Mouse (Mus musculus) neural tube, embryonic 15.5 days (tissue): ENCODE measurements around the gene Nav3. TPM values are rescaled to one million over a fixed set of nuclear protein-coding genes. Genes with fewer than 3 reads are reported as not detected.

Experiments
- ATAC-seq: fragments of 200-750 bp; cut with Nextera tagmentation; 2 replicates; pipeline ENCODE4 v1.8.0; 2017; ENCODE audit warnings: mild to moderate bottlenecking, moderate TSS enrichment, moderate library complexity; ENCODE audit not compliant: low FRiP score
- H3K27ac ChIP-seq: fragments of 300-500 bp; sonication (generic); replicated peaks from 2 replicates; pipeline ENCODE4 v1.5.1; 2015; ENCODE audit warnings: mild to moderate bottlenecking, inconsistent platforms
- H3K27me3 ChIP-seq: fragments of 300-500 bp; sonication (generic); replicated peaks from 2 replicates; pipeline ENCODE4 v1.6.1; 2015; ENCODE audit warnings: inconsistent platforms
- H3K36me3 ChIP-seq: fragments of 300-500 bp; sonication (generic); 2 replicates; pipeline ENCODE4 v1.6.1; 2015; ENCODE audit warnings: inconsistent platforms
- H3K4me1 ChIP-seq: fragments of 300-500 bp; sonication (generic); 2 replicates; pipeline ENCODE4 v1.6.1; 2015; ENCODE audit warnings: inconsistent platforms
- H3K4me2 ChIP-seq: fragments of 300-500 bp; sonication (generic); 2 replicates; pipeline ENCODE4 v1.6.1; 2015; ENCODE audit warnings: inconsistent platforms, mild to moderate bottlenecking, moderate library complexity
- H3K4me3 ChIP-seq: fragments of 300-500 bp; sonication (generic); replicated peaks from 2 replicates; pipeline ENCODE4 v1.5.1; 2015; ENCODE audit warnings: mild to moderate bottlenecking, inconsistent platforms
- H3K9ac ChIP-seq: fragments of 300-500 bp; sonication (generic); replicated peaks from 2 replicates; pipeline ENCODE4 v1.6.1; 2015; ENCODE audit warnings: mild to moderate bottlenecking, inconsistent platforms
- H3K9me3 ChIP-seq: fragments of 300-500 bp; sonication (generic); replicated peaks from 2 replicates; pipeline ENCODE4 v1.6.1; 2016; ENCODE audit warnings: inconsistent platforms
- WGBS: fragments of 180-500 bp; shearing (Covaris S2); methylation state at CpG from one replicate; pipeline ENCODE4 v1.1.7; 2015; ENCODE audit warnings: mixed read lengths; 5-methylcytosine and 5-hydroxymethylcytosine counted together
- polyA plus RNA-seq: library from polyadenylated mRNA; unstranded; fragments of >200 nt; fragmentation: Nextera tagmentation; extraction: Ambion mirVana; gene quantifications from 2 replicates; pipeline ENCODE4 v1.2.1, GENCODE M21; 2015

Nav3 gene
- polyA plus RNA-seq, 1 experiment from 2014 or later = 24.3 TPM

DNA sequence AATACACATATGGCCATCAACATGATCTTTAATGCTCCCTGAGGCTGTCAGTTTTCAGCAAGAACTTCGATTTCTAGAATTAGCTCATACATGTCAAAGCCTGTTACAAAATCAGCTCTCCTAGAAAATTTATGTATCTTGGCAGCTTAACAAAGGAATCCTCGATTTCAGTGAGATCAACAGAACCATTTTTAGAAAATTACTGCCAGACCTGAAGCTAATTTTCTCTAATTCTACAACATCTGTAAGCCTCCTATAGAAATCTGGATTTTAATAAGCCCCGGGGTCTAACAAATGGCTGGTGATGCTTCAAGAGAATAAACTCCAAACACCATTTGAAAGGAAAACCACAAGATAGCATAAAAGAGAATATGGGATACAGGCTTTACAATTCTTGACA lies 659.0 kb downstream of the Nav3 start:
- ATAC-seq = no peak
- H3K4me1 ChIP-seq = no peaks in the 10 kb centered on the region
- no peaks in the 10 kb centered on the region for H3K27me3 ChIP-seq
- no peaks in the 10 kb centered on the region for H3K36me3 ChIP-seq
- no peak overlapping the region for H3K4me3 ChIP-seq
- H3K4me2 ChIP-seq = no peak overlapping the region
- H3K9ac ChIP-seq = no peak overlapping the region
- H3K27ac ChIP-seq = no peak overlapping the region
- 47% methylated on average over 3 of the region's 3 CpGs for WGBS
- H3K9me3 ChIP-seq = no peaks in the 10 kb centered on the region

DNA sequence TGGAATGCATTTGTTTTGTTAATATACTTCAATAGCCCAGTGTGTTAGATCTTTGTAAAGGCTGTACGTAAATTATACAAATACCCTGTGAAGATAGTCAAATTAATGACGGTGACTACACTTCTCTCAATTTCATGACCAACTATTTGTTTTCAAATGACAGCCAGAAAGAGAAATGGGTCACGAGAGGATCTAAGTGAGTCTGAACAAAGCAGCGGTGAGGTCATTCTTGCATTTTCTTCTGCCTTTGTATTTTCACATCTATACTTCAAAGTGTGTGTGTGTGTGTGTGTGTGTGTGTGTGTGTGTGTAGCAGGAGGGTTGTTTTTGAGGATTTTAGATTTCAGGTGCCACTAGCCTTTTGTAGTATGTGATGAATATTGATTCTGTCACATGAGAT lies 662.5 kb downstream of the Nav3 start:
- Histone ChIP-seq H3K4me2 (no peak overlapping the region), H3K9ac (no peak overlapping the region), H3K27me3 (no peaks in the 10 kb centered on the region), H3K4me1 (no peaks in the 10 kb centered on the region), H3K27ac (no peak overlapping the region), H3K4me3 (no peak overlapping the region), H3K36me3 (no peaks in the 10 kb centered on the region), H3K9me3 (no peaks in the 10 kb centered on the region)
- 52% methylated on average over 4 of the region's 4 CpGs for WGBS
- no peak for ATAC-seq

DNA sequence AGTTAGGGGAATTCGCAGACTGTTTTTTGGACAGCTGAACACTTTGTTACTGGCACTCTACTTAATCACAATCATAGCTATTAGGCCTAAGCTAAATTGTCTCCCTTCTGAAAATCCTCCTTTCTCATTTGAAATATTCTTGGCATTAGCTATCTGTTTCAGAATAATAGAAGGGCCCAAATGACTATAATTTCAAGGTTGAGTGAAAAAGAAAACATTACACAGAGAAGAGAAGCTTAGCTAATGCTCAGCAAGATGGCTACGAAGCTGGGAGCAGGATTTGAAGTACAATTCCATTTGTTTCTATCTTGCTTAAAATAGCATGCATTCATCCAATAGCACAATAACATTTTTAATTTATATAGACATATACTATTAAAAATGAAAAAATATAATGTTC lies 667.3 kb downstream of the Nav3 start:
- Histone ChIP-seq H3K27ac (no peak overlapping the region), H3K36me3 (no peaks in the 10 kb centered on the region), H3K27me3 (no peaks in the 10 kb centered on the region), H3K4me2 (no peak overlapping the region), H3K9ac (no peak overlapping the region), H3K4me3 (no peak overlapping the region), H3K9me3 (no peaks in the 10 kb centered on the region), H3K4me1 (no peaks in the 10 kb centered on the region)
- WGBS = 82% methylated on average over 2 of the region's 2 CpGs
- ATAC-seq = no peak

DNA sequence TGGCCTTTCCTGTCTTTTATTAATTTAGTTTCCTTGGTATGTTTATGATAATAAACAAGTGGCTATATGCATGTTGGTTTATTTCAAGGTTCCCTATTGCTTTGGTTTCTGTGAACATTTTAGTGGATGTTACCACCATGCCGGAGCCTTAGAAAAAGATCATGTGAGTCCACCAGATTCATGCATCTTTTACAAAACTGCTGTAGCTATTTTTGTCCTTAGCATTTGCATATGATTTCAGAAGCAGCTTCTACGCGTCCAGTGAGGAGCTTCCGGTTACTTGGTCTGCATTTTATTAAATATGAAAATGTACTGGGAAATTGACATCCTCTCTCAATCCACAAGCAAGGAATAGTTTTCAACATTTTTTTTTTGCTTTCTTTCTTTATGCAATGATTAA lies 676.9 kb downstream of the Nav3 start:
- Histone ChIP-seq H3K36me3 (no peaks in the 10 kb centered on the region), H3K4me3 (no peak overlapping the region), H3K4me2 (no peak overlapping the region), H3K9ac (no peak overlapping the region), H3K27me3 (no peaks in the 10 kb centered on the region), H3K4me1 (no peaks in the 10 kb centered on the region), H3K27ac (no peak overlapping the region), H3K9me3 (no peaks in the 10 kb centered on the region)
- ATAC-seq = no peak
- 90% methylated on average over 4 of the region's 4 CpGs for WGBS

DNA sequence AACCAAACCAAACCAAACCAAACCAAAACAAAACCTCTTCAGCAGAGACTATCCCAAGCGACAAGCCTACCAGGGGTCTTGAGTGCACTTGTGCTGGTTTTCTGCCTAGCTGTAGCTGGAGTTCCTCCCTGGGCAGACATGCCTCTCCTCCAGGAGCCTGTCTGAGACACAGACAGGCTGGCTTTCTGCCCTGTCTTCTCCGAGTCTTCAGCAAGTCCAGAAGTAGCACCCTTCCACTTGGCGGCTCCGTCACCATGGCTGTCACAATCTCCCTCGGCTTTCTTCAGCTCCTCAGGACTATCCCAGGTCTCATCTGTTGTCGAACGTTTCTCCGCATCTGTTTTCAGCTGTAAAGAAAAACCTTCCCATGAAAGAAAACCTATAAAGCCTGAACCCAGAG lies 686.9 kb downstream of the Nav3 start:
- Histone ChIP-seq H3K36me3 (peaks cover 6% of the 10 kb centered on the region; the same call in 1 of the 2 replicates), H3K27me3 (no peaks in the 10 kb centered on the region), H3K4me2 (no peak overlapping the region), H3K4me3 (no peak overlapping the region), H3K9me3 (no peaks in the 10 kb centered on the region), H3K4me1 (no peaks in the 10 kb centered on the region), H3K9ac (no peak overlapping the region), H3K27ac (no peak overlapping the region)
- WGBS = 92% methylated on average over 8 of the region's 8 CpGs
- ATAC-seq = no peak

DNA sequence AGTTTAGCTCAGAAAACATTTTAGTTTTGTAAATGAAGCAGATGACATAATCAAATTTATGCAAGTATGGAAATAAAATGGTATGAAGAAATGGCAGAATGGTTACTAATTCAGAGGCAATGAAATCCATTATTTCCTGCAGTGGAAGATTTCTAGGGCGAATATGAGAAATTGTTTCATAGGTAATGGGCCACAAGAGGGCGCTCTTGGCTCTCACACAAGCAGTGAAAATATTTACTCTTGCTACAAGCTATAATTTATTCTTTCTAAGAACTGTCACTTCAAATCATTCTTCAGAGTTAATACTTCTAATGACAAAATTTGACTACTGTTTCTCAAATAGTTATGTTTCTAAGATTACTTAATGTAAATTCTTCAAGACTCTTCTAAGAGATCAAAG lies 690.4 kb downstream of the Nav3 start:
- Histone ChIP-seq H3K9me3 (no peaks in the 10 kb centered on the region), H3K9ac (no peak overlapping the region), H3K4me2 (no peak overlapping the region), H3K27ac (no peak overlapping the region), H3K4me3 (no peak overlapping the region), H3K27me3 (no peaks in the 10 kb centered on the region), H3K36me3 (peaks cover 6% of the 10 kb centered on the region; the same call in 1 of the 2 replicates), H3K4me1 (no peaks in the 10 kb centered on the region)
- 5% methylated on average over 2 of the region's 2 CpGs for WGBS
- ATAC-seq = no peak

DNA sequence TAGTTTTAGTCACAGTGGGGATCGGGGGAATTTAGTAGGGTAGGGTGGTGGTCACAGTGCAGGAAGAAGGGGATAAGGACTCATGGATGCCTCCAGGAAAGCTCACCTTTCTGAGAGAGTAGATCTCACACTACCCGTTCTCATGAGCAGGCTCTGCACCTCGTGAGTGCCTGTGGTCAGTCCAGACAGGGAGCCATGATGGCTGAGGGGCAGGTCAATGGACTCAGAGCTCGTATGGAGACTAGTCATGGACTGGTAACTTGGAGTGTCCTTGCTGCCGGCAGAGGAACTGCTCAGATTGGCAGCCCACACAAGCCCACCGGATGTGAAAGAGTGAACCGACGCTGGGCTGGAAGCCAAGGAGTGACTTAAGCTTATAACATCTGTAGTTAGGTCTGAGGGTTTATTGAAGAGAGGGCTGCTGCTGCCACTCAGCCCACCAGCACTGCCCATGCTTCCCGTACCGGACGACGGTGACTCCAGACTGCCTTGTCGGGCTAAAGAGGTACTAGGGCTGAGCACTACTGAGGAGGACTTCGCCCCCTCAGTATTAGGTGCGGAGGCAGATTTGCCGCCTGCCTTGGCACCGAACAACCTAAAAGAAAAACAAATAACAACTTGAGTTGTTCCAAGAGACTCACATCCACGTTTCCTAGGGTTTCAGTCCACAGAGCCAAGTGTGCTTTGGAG lies 691.4 kb downstream of the Nav3 start:
- Histone ChIP-seq H3K27ac (no peak overlapping the region), H3K4me2 (no peak overlapping the region), H3K36me3 (peaks cover 6% of the 10 kb centered on the region; the same call in 1 of the 2 replicates), H3K4me1 (no peaks in the 10 kb centered on the region), H3K9ac (no peak overlapping the region), H3K4me3 (no peak overlapping the region), H3K27me3 (no peaks in the 10 kb centered on the region), H3K9me3 (no peaks in the 10 kb centered on the region)
- peak; percentile 28 for ATAC-seq
- 86% methylated on average over 18 of the region's 18 CpGs for WGBS

DNA sequence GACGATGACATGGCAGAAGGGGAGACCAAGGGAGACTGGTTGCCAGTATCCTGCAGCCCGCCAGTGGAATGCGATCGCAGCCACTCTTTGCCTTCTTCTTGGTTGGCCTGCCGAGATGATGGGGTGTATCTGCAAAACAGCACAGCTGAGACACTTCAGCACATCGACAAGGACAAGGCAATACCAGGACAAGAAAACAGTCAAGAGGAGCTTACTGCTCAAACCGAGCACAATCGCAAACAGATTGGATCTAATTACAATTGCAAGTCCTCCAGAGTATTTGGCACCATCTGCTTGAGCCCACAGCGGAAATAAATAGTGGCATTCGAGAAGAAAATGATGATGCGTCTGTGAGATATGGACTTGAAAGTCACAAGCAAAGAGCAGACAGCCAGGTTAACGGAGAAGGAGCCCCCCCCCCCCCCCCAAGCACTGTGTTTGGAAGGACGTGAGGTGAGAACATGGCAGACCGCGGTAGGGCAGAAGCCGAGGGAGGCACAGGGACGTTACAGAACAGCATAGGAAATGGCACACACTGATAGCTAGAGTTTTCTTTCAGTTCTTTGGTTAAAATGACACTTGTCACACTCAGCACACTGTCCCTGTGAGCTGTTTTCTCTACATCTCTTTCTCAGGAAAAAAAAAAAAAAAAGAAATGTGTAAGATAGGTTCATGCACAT lies 696.9 kb downstream of the Nav3 start:
- Histone ChIP-seq H3K4me1 (no peaks in the 10 kb centered on the region), H3K4me2 (no peak overlapping the region), H3K27me3 (no peaks in the 10 kb centered on the region), H3K9ac (no peak overlapping the region), H3K4me3 (no peak overlapping the region), H3K27ac (peak overlapping the region; percentile 42), H3K36me3 (no peaks in the 10 kb centered on the region), H3K9me3 (no peaks in the 10 kb centered on the region)
- ATAC-seq = peak; percentile 65; the same call in 1 of the 2 replicates
- 60% methylated on average over 17 of the region's 17 CpGs for whole genome bisulfite sequencing

DNA sequence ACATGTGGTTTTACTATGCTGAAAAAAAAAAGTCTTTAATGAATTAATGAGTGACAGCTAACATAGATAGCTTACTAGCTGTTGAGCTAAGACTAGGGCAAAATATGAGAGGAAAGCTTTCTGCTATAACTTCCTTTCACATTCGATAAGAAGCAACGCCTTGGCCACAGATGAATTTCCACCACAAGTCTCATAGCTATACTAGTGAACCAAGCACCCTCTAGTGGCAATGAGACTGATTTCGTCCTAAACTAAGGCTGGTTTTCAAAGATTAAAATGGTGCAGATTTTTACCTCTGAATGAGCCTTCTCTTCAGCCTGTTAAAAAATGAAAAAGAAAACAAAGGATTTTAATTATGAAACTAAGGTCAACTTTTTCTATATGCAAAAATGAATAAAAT lies 709.1 kb downstream of the Nav3 start:
- Histone ChIP-seq H3K4me2 (no peak overlapping the region), H3K4me3 (no peak overlapping the region), H3K27me3 (no peaks in the 10 kb centered on the region), H3K27ac (no peak overlapping the region), H3K4me1 (no peaks in the 10 kb centered on the region), H3K36me3 (peaks cover 13% of the 10 kb centered on the region), H3K9ac (no peak overlapping the region), H3K9me3 (no peaks in the 10 kb centered on the region)
- 0 out of 2 replicates have a peak, but pooled peaks have one; percentile 45 for ATAC-seq
- 44% methylated on average over 3 of the region's 3 CpGs for WGBS

GRCm38 (mm10) chr10:109741664-109742063 lies 714.3 kb downstream of the Nav3 start:
- Histone ChIP-seq H3K4me1 (no peaks in the 10 kb centered on the region), H3K36me3 (peaks cover 13% of the 10 kb centered on the region), H3K27me3 (no peaks in the 10 kb centered on the region), H3K4me3 (no peak overlapping the region), H3K9ac (no peak overlapping the region), H3K9me3 (no peaks in the 10 kb centered on the region), H3K4me2 (no peak overlapping the region), H3K27ac (no peak overlapping the region)
- ATAC-seq = no peak
- 62% methylated on average over 2 of the region's 2 CpGs for WGBS

GRCm38 (mm10) chr10:109740326-109740725 lies 715.7 kb downstream of the Nav3 start:
- 40% methylated on average over 3 of the region's 3 CpGs for WGBS
- Histone ChIP-seq H3K27me3 (no peaks in the 10 kb centered on the region), H3K9me3 (no peaks in the 10 kb centered on the region), H3K4me1 (no peaks in the 10 kb centered on the region), H3K27ac (no peak overlapping the region), H3K36me3 (peaks cover 8% of the 10 kb centered on the region), H3K9ac (no peak overlapping the region), H3K4me3 (no peak overlapping the region), H3K4me2 (no peak overlapping the region)
- no peak for ATAC-seq

- no peak for ATAC-seq
- Histone ChIP-seq H3K9me3 (no peaks in the 10 kb centered on the region), H3K4me3 (no peak overlapping the region), H3K4me1 (no peaks in the 10 kb centered on the region), H3K27ac (no peak overlapping the region), H3K27me3 (no peaks in the 10 kb centered on the region), H3K4me2 (no peak overlapping the region), H3K9ac (no peak overlapping the region), H3K36me3 (peaks cover 5% of the 10 kb centered on the region)
- 84% methylated on average over 5 of the region's 5 CpGs for WGBS
Observed at GRCm38 (mm10) chr10:109723646-109724045, 732.4 kb downstream of the Nav3 start.
